Mouse (Mus musculus) cerebellum, postnatal 14 days (tissue): ENCODE data around the gene Amn1.
"Not testable (repeated sequence)": the region's sequence is repeated elsewhere in the genome, so short reads cannot be mapped to it uniquely, and the experiment has no call there.

Source experiments
- DNase-seq, 2 experiments: peaks; one replicate each; pipeline ENCODE4 v3.0.0; 2021; ENCODE audit warnings: mixed read lengths in 2 of 2

Gene Amn1

DNA sequence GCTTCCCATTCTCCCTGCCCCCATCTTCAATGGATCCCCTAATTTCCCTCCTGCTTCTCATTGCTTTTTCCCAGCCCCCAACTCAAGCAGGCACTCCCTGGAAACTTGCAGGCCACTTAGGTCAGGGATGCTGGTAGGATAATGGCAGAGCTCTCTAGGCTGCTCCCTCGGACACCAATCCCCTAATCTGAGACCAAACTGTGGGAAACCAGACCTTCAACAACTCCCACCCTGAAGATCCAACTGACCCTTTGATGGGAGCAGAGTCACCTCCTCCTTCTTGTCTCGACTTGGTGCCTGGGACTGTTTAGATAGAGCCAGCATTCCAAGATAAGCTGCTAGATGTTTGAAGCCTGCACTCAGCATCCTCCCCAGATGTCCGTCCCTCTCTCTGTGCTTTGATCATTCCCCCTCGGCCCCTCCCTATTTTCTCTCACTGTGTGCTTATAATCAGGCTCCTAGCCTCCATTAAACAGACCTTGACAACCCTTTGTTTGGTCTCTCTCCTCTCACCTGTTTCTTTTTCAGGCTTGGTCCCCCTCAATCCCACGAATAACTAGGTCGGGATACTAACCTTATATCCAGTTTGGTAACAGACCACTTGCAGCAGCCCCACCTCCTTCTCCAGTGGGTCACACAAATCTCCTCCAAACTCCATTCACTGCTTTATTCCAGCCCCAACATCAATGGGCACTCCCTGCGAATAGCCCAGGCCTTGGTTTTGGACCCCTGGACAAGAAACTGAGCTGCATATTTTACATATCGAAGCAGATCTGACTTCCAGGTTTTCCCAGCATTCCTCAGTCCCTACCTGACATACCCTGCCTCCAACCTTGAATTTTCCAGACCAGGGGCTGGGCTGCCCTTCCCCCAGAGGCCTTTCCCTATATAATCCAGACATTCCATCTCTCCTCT, 34.1 kb downstream of the Amn1 start:
- DNase-seq = no peak

DNA sequence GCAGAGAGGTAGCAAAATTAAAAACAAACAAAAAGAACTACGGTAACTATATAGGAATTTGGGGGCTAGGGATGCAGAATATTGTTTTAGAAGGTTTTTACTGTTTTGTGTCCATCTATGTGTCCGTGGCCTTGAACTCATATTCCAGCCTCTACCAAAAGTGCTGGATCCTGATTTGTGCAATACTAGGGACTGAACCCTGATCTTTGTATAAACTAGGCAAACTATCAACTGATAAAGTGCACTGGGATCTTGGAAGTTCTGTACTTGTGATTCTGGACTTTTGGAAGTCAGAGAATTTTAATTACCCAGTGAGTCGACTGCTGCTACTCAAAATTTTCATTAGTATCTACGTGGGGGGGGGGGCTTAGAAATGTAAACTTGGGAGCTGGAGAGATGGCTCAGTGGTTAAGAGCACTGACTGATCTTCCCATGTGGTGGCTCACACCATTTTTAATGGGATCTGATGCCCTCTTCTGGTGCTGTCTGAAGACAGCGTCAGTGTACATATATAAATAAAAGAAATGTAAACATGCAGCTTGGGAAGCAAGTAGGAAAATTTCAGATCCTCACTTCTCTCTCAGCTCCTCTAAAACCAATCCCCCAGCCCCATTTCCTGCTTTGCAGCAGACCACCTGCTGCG, 34.9 kb downstream of the Amn1 start:
- no peak for DNase-seq

- no peak for DNase-seq
Observed at GRCm38 (mm10) chr6:149152119-149152518, 36.4 kb downstream of the Amn1 start.

GRCm38 (mm10) chr6:149148436-149149229, 39.9 kb downstream of the Amn1 start:
- no peak for DNase-seq

GRCm38 (mm10) chr6:149145143-149145542, 43.4 kb downstream of the Amn1 start:
- no peak for DNase-seq

- peak; percentile 81 to 85 for DNase-seq
Observed at GRCm38 (mm10) chr6:149141393-149142173, 46.9 kb downstream of the Amn1 start.

- no peak for DNase-seq
Observed at GRCm38 (mm10) chr6:149139471-149139870, 49.0 kb downstream of the Amn1 start, which contains the start of gene Etfbkmt. TSS of gene Etfbkmt (plus strand) at chr6:149139849.

- no peak for DNase-seq
Observed at GRCm38 (mm10) chr6:149139011-149139410, 49.5 kb downstream of the Amn1 start.

DNA sequence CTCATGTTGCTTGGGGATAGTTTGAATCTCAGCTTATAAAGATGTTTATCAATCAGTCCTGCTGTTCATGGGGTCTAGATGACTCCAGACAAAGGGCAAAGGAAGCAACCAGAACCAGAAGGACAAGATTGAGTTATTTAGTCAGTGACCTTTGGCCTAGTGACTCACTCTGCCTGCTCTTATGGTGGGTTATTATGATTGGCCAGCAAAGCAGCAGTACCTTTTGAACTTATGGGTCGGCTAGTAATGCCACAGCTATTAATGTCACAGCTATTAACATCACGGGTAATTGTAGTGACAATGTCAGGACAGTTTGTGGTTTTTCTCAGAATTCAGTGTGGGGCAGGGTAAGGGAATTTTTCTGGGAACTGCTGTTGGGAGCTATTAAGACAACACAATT, 50.6 kb downstream of the Amn1 start:
- no peak for DNase-seq

GRCm38 (mm10) chr6:149135631-149136030, 52.9 kb downstream of the Amn1 start:
- no peak for DNase-seq

- no peak for DNase-seq
Observed at GRCm38 (mm10) chr6:149134391-149135150, 53.9 kb downstream of the Amn1 start.

GRCm38 (mm10) chr6:149132311-149133077, 56.0 kb downstream of the Amn1 start:
- peak; percentile 60 to 61 for DNase-seq

DNA sequence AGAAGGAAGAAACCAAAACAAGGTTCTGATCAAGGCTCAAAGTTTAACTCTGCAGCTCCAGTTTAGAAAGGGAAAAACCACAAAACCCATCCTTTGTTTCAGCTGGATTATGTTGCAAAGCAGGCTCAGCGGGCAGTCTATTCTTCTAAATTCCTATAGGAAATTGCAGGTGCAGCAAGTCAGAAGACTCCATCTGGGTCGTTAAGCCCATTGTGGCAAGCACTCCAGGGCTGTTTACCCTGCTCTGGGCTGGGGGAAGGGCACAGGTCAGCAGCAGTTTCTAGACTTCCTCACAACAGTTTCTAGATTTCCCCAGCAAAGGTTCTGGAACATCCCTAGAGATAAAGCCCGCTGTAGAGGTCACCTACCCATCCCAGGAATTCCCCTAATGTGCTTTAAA, 57.4 kb downstream of the Amn1 start:
- no peak for DNase-seq

DNA sequence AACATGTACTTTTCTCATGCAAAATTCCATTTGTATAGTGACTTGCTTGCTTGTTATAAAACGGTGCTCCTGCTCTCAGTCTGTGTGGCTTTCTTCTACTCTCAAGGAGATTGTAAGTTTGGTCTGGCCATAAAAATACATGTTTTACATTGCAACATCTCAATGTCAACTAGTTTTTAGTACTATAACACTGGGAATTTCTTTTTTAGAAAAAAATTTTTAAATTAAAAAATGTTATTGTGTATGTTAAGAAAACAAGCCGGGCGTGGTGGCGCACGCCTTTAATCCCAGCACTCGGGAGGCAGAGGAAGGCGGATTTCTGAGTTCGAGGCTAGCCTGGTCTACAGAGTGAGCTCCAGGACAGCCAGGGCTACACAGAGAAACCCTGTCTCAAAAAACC, 58.6 kb downstream of the Amn1 start, which contains the start of gene Gm10203:
Gene Gm10203, plus strand, starts transcription at position 301 of the 400 bp plus-strand sequence.
- not testable (repeated sequence) for DNase-seq

DNA sequence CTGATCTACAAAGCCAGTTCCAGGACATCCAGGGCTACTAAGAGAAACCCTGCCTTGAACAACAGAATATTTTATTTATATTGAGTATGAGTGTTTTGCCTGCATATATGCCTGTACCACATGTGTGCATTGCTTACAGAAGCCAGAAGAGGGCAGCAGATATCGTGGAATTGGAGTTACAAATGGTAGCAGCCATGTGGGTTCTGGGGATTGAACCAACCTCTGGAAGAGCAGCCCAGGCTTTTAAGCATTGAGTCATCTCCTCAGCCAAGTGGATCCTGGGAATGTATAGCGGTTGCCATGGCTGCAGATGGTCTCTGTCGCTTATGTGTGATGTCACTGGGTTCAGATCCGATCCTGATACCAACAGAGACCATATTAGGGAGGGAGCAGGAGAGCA, 61.8 kb downstream of the Amn1 start:
- peak; percentile 61 to 63 for DNase-seq

- no peak for DNase-seq
Observed at GRCm38 (mm10) chr6:149123042-149123441, 65.5 kb downstream of the Amn1 start.

DNA sequence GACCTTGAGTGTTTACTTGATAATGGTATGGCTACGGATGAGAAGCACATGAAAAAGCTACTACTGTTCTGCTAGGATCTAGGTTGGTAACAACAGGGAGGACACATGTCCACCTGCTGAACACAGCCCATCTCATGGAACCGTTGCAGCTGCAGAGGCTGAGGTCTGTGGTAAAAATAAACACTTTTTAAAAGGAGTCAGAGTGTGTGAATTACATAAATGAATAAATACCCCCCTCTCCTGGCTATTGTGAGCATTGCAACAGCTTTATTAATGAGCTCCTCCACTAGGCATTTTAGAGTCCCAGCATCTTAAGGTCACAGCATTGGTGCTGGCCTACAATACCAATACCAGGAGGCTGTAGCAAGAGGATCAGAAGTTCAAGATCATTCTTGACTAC, 68.7 kb downstream of the Amn1 start:
- peak; percentile 80 to 86 for DNase-seq

- DNase-seq = no peak
Observed at GRCm38 (mm10) chr6:149118935-149119334, 69.6 kb downstream of the Amn1 start.

- peak in 1 of 2 experiments; percentile 13 for DNase-seq
Observed at GRCm38 (mm10) chr6:149116992-149117391, 71.5 kb downstream of the Amn1 start.

GRCm38 (mm10) chr6:149108909-149109308, 79.6 kb downstream of the Amn1 start:
- no peak for DNase-seq

- no peak for DNase-seq
Observed at GRCm38 (mm10) chr6:149107615-149108014, 80.9 kb downstream of the Amn1 start.
